Mouse (Mus musculus) liver, embryonic 11.5 days (tissue): Measurements from ENCODE around the gene Paqr7. TPM values are rescaled to one million over a fixed set of nuclear protein-coding genes. Genes with fewer than 3 reads are reported as not detected.
A peak's percentile ranks its signal among the peaks of the same experiment; 100 is the strongest.

Experiments used
- ATAC-seq: fragments of 200-750 bp; cut with Nextera tagmentation; replicated peaks from 2 replicates; pipeline ENCODE4 v1.8.0; 2017; ENCODE audit warnings: moderate number of reproducible peaks, mild to moderate bottlenecking, moderate TSS enrichment, moderate library complexity; ENCODE audit not compliant: low FRiP score
- DNase-seq: peaks from one replicate; pipeline ENCODE4 v3.0.0-alpha.2; 2017; ENCODE audit warnings: low spot score
- H3K27ac ChIP-seq: fragments of 300-500 bp; sonication (generic); 2 replicates; pipeline ENCODE4 v1.5.1; 2014; ENCODE audit warnings: mild to moderate bottlenecking, low read depth, low read length, control low read depth
- H3K27me3 ChIP-seq: fragments of 300-500 bp; sonication (generic); replicated peaks from 2 replicates; pipeline ENCODE4 v1.6.1; 2014; ENCODE audit warnings: low read length, mixed read lengths; ENCODE audit not compliant: control insufficient read depth, insufficient read depth
- H3K36me3 ChIP-seq: fragments of 300-500 bp; sonication (generic); 2 replicates; pipeline ENCODE4 v1.6.1; 2014; ENCODE audit warnings: mild to moderate bottlenecking, low read length, moderate library complexity, mixed read lengths; ENCODE audit not compliant: control insufficient read depth, insufficient read depth
- H3K4me1 ChIP-seq: fragments of 300-500 bp; sonication (generic); replicated peaks from 2 replicates; pipeline ENCODE4 v1.6.1; 2014; ENCODE audit warnings: low read length, mixed read lengths; ENCODE audit not compliant: control insufficient read depth, insufficient read depth
- H3K4me2 ChIP-seq: fragments of 300-500 bp; sonication (generic); 2 replicates; pipeline ENCODE4 v1.6.1; 2014; ENCODE audit warnings: mild to moderate bottlenecking, control low read depth, moderate library complexity
- H3K4me3 ChIP-seq: fragments of 300-500 bp; sonication (generic); 2 replicates; pipeline ENCODE4 v1.5.1; 2014; ENCODE audit warnings: low read depth, low read length, control low read depth
- H3K9ac ChIP-seq: fragments of 300-500 bp; sonication (generic); 2 replicates; pipeline ENCODE4 v1.6.1; 2014; ENCODE audit warnings: low read depth, low read length, control low read depth
- H3K9me3 ChIP-seq: fragments of 300-500 bp; sonication (generic); 2 replicates; pipeline ENCODE4 v1.6.1; 2016; ENCODE audit warnings: low read length, inconsistent platforms, mixed read lengths; ENCODE audit not compliant: control insufficient read depth
- WGBS: fragments of 180-500 bp; shearing (Covaris S2); extraction: QIAGEN DNeasy Blood & Tissue Kit; methylation state at CpG from one replicate; pipeline ENCODE4 v1.1.7; 2014; 5-methylcytosine and 5-hydroxymethylcytosine counted together
- polyA plus RNA-seq: library from polyadenylated mRNA; unstranded; fragments of >200 nt; fragmentation: Nextera tagmentation; extraction: Ambion mirVana; gene quantifications from 2 replicates; pipeline ENCODE4 v1.2.1, GENCODE M21; 2014

Paqr7 gene
- polyA plus RNA-seq, 1 experiment from 2014 or later: 2.5 TPM

DNA sequence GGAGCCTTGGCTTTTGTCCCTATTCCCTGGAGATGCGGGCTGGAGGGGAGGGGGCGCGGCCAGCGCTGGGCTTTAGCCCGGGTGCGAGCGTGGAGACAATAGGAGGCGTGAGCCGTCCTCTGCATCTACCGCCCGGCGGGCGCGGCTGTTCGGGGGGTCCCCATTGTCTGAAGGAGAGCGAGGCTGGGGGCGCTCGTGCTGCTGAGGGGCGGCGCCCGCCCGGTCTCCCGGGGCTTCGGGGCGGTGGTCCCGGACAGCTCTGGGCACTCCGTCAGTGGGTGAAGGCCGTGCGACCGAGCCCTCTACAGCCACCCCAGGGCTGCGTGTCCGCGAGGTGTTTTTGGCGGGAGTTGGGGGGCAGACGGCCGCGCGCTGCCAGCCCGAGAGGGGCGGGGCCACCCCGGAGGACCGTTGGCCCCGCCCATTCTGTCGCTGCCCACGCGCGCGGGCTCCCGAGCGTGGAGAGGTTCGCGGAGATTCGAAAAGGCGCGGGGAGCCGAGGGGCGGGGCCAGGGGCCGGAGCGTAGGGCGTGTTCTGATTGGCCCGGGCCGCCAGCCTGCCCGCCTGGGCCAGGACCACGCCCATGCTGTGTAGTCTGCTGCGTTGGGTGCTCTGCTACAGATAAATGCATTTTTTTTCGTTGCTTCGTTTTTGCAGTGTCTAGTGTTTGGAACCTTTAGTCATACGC, 27.8 kb upstream of the Paqr7 start:
- Histone ChIP-seq H3K4me3 (peak overlapping the region; percentile 84), H3K4me1 (peaks cover 10% of the 10 kb centered on the region), H3K9ac (peak overlapping the region; percentile 96), H3K36me3 (peaks cover 16% of the 10 kb centered on the region), H3K4me2 (peak overlapping the region; percentile 97), H3K27ac (peak overlapping the region; percentile 85), H3K27me3 (no peaks in the 10 kb centered on the region), H3K9me3 (no peaks in the 10 kb centered on the region)
- under 1% methylated on average over 67 of the region's 68 CpGs for WGBS
- DNase-seq (peak; percentile 96), ATAC-seq (peak; percentile 83)

DNA sequence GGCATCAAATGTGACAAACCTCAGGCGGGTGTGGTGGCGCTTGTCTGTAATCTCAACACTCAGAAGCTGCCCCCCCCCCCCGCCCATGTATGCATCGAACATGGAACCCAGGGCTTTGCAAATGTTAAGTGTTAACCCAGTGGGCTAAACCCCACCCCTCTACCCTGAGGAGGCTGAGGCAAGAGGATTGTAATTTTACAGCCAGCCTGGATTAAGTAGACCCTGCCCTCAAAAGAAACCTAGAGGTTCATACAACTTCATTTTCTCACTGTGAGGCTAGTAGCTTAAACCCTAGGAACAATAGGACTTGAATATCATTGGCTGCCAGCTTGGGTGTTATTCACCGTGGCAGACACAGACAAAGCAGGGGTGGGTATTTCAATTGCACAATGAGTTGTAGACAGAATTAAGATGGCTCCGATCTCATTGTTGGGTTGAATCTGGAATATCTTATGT, 27.1 kb upstream of the Paqr7 start:
- Histone ChIP-seq H3K4me1 (peaks cover 7% of the 10 kb centered on the region), H3K36me3 (peaks cover 22% of the 10 kb centered on the region), H3K9ac (peak overlapping the region; percentile 32), H3K4me2 (peak overlapping the region; percentile 97), H3K9me3 (no peaks in the 10 kb centered on the region), H3K27me3 (no peaks in the 10 kb centered on the region), H3K4me3 (peak overlapping the region; percentile 84), H3K27ac (no peak overlapping the region)
- ATAC-seq: peak; percentile 22; the same call in 1 of the 2 replicates
- 25% methylated on average over 6 of the region's 6 CpGs for WGBS
- DNase-seq: no peak

DNA sequence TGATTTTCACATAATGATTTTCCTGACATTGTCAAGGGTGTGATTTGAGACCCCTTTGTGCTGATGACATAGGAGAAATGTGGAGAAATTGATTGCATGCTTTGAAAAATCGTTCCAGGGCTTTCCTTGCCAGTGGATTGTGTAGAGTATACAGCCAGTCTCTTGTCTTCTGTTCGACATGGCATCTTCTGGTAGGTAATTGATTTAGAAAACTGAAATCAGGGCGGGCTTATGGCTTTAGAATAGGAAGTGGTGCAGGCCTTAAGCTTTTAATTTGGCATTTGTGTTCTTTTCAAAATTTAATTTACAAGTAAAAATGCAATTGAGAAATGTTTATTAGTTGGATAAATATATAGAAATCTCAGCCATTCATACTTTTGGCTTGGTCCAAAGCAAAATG, 26.5 kb upstream of the Paqr7 start:
- Histone ChIP-seq H3K27ac (no peak overlapping the region), H3K4me3 (peak overlapping the region; percentile 84; the same call in 1 of the 2 replicates), H3K9ac (no peak overlapping the region), H3K27me3 (no peaks in the 10 kb centered on the region), H3K4me2 (peak overlapping the region; percentile 97), H3K36me3 (peaks cover 27% of the 10 kb centered on the region), H3K4me1 (peaks cover 7% of the 10 kb centered on the region), H3K9me3 (no peaks in the 10 kb centered on the region)
- WGBS: 78% methylated on average over 3 of the region's 3 CpGs
- no peak for DNase-seq
- ATAC-seq: no peak

DNA sequence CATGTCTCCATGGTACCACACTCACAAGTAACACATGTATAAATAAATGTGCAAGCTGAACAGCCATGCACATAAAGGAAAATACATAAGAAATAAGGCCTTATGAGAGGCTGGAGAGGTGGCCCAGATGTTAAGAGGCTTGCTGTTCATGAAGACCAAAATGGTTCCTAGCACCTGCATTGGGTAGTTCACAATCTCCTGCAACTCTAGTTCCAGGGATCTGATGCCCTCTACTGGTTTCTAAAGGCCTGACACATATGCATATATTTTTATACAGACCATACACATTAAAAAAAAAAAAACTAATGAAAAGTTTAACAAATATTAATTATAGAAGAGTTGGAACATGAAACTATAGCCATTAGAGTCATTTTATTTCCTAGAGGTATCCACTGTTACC, 25.0 kb upstream of the Paqr7 start:
- no peak overlapping the region for H3K4me3 ChIP-seq
- DNase-seq (no peak), ATAC-seq (no peak)
- H3K4me1 ChIP-seq: peaks cover 4% of the 10 kb centered on the region
- H3K27me3 ChIP-seq: no peaks in the 10 kb centered on the region
- H3K27ac ChIP-seq: no peak overlapping the region
- peaks cover 34% of the 10 kb centered on the region for H3K36me3 ChIP-seq
- no peak overlapping the region for H3K9ac ChIP-seq
- H3K9me3 ChIP-seq: no peaks in the 10 kb centered on the region
- H3K4me2 ChIP-seq: no peak overlapping the region

DNA sequence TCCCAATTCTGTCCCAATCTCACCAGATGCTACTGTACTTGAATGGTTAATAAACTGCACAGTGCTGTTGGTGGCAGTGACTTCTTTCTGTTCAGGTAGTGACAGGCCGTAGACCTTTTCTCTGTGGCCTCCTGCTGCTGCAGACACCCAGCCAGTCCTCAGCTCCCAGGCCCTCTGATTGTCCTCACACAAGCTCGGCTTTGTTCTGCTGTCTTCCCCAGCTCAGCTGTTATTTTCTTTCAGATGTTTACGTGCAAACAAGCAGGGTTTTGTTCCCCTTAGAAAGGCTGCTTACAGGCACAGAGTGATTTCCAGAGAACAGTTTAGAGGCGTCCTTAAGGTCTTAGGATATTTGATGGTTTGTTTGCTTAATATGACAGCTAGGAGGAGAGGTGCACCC, 22.7 kb upstream of the Paqr7 start:
- no peak overlapping the region for H3K4me3 ChIP-seq
- peaks cover 35% of the 10 kb centered on the region for H3K36me3 ChIP-seq
- no peak for DNase-seq
- H3K4me1 ChIP-seq: peaks cover 4% of the 10 kb centered on the region
- no peaks in the 10 kb centered on the region for H3K9me3 ChIP-seq
- H3K9ac ChIP-seq: no peak overlapping the region
- WGBS: 72% methylated on average over 4 of the region's 4 CpGs
- no peak overlapping the region for H3K27ac ChIP-seq
- no peak overlapping the region for H3K4me2 ChIP-seq
- no peak for ATAC-seq
- no peaks in the 10 kb centered on the region for H3K27me3 ChIP-seq

DNA sequence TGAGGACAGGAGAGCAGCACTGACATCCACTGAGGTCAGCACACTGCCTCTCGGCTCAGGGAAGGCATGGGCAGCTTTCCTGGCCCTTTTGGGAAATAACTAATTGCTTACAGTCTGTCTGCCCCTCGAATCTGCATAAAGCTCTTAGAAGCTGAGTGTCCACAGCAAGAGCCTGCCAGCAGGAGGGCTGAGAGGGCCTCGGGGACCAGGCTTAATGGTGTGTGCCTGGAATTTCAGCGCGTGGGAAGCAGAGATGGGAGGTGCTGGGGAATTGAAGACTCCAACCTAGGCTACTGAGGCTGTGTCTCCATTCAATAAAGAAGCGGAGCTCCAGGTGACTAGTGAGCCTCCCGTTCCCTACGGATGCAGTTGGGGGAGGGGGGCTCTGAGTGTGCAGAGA, 22.3 kb upstream of the Paqr7 start:
- Histone ChIP-seq H3K36me3 (peaks cover 35% of the 10 kb centered on the region), H3K27me3 (no peaks in the 10 kb centered on the region), H3K4me3 (no peak overlapping the region), H3K4me2 (no peak overlapping the region), H3K9ac (peak overlapping the region; percentile 8; the same call in 1 of the 2 replicates), H3K9me3 (no peaks in the 10 kb centered on the region), H3K4me1 (peaks cover 3% of the 10 kb centered on the region), H3K27ac (no peak overlapping the region)
- no peak for DNase-seq
- ATAC-seq: no peak
- WGBS: 86% methylated on average over 8 of the region's 8 CpGs

DNA sequence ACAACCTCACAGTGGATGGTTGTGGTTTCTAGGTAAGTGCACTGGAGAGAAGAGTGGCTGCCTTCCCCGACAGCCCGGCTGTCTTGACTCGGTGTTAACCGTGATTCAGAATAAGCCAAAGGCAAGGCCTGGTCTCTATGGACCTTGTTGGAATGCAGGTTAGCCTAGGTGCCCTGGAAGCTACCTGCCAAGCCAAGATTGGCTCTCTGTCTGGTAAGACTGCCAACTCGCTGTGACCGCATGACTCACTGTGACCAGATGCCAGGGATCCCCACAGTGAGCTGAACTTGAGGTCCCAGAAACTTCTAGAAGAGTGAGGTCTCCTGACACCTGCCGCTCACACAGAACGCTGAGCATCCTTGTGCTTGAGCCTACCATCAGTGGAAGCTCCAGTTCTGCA, 19.6 kb upstream of the Paqr7 start:
- Histone ChIP-seq H3K9ac (no peak overlapping the region), H3K36me3 (peaks cover 26% of the 10 kb centered on the region), H3K27ac (no peak overlapping the region), H3K4me1 (no peaks in the 10 kb centered on the region; the same call in none of the 2 replicates), H3K27me3 (no peaks in the 10 kb centered on the region), H3K4me3 (no peak overlapping the region), H3K4me2 (no peak overlapping the region), H3K9me3 (no peaks in the 10 kb centered on the region)
- ATAC-seq (no peak), DNase-seq (no peak)
- 89% methylated on average over 8 of the region's 8 CpGs for WGBS

DNA sequence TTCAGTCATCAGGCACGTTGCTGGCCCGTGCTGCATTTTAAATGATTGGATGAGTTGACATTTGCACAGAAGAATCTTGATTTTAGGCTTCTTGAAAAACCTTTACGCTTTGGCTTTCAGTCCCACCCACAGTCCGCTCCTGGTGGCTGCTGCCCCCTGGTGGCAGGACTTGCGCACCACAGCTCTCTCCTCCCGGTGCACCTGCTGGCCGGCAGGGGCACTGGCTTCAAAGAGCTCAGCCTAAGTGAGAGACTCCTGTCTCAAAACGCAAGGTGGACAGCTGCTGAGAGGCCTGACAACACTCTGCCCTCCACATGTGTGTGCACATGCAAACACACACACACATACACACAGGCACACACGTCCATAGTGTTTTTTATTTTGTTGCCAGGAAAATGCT, 18.5 kb upstream of the Paqr7 start:
- Histone ChIP-seq H3K4me3 (no peak overlapping the region), H3K4me2 (no peak overlapping the region), H3K27ac (no peak overlapping the region), H3K9ac (no peak overlapping the region), H3K27me3 (0 out of 2 replicates have a peak, but pooled peaks cover 3% of the 10 kb centered on the region), H3K9me3 (no peaks in the 10 kb centered on the region), H3K4me1 (no peaks in the 10 kb centered on the region; the same call in 1 of the 2 replicates), H3K36me3 (peaks cover 21% of the 10 kb centered on the region)
- peak; percentile 90 for DNase-seq
- ATAC-seq: peak; percentile 56; the same call in 1 of the 2 replicates
- 9% methylated on average over 9 of the region's 9 CpGs for WGBS

DNA sequence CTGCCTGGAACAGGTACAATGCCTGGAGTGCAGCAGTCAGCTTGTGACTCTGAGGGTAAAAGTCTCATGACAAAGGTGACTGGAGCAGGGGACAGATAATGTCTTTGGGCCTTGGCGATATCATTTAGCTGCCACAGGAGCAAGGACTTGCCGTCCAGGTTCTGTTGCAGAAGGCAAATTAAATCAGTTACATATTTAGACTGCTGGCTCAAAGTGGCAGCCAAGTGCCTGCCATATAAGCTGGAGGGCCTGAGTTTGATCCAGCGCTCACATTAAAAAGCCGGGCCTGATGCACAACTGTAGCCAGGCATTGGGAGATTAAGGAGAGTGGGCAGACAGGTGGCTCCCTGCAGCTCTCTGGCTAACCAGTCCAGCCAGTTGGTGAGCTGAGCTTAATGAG, 16.7 kb upstream of the Paqr7 start:
- ATAC-seq: no peak
- Histone ChIP-seq H3K4me1 (no peaks in the 10 kb centered on the region; the same call in 1 of the 2 replicates), H3K9ac (no peak overlapping the region), H3K4me3 (no peak overlapping the region), H3K27ac (no peak overlapping the region), H3K36me3 (peaks cover 9% of the 10 kb centered on the region), H3K9me3 (no peaks in the 10 kb centered on the region), H3K27me3 (0 out of 2 replicates have a peak, but pooled peaks cover 7% of the 10 kb centered on the region), H3K4me2 (no peak overlapping the region)
- DNase-seq: no peak
- 79% methylated on average over 4 of the region's 4 CpGs for WGBS
